Mouse (Mus musculus): Measurements from ENCODE around the gene Dalrd3. TPM values are rescaled to one million over a fixed set of nuclear protein-coding genes. Genes with fewer than 3 reads are reported as not detected.

Gene Dalrd3
- polyA plus RNA-seq, 1 experiment: not detected

- peak within 1 kb of the TSS; percentile 91 for H3K27ac ChIP-seq (ENCODE audit: insufficient read depth, low read depth, low read length)
- peaks cover 52% of the 10 kb centered on the region for H3K4me1 ChIP-seq (ENCODE audit: control insufficient read depth, insufficient read depth, low read length)
- 4% methylated on average over 51 of the region's 51 CpGs for WGBS
- peak within 1 kb of the TSS; percentile 90 for H3K4me3 ChIP-seq (ENCODE audit: insufficient read depth, low read depth, low read length)
- TF ChIP-seq CTCF (IDR thresholded peaks at IDR 0.05; ENCODE audit: insufficient read depth, low read depth, low read length) (no peak), POLR2A (IDR thresholded peaks at IDR 0.05; ENCODE audit: insufficient read depth, low read depth, low read length) (peak; percentile 81)
Observed at GRCm38 (mm10) chr9:108578545-108579343, 9.1 kb downstream of the Dalrd3 start, which contains the start of gene Wdr6. Gene Wdr6 (minus strand): TSS chr9:108578739.

DNA sequence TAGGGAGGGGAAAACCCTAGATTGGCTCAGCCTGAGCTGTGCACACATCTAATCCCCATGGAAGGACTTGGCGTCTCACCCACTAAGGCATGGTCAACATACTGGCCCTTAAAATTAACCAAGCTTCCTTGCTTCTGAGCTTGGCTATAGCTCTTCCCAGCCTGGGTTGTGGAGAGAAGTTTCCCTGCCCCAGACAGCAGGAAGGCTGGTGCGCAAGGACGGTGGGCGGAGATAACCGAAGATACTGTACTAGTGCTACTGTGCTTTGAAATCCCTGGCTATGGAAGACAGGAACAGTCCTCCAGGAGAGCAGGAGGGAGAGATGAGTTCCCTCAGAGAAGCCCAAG is 9.6 kb downstream of the Dalrd3 start:
- H3K27ac ChIP-seq (ENCODE audit: insufficient read depth, low read depth, low read length): peak overlapping the region; percentile 69
- H3K4me3 ChIP-seq (ENCODE audit: insufficient read depth, low read depth, low read length): peak overlapping the region; percentile 90; the same call in 1 of the 2 replicates
- TF ChIP-seq CTCF (IDR thresholded peaks at IDR 0.05; ENCODE audit: insufficient read depth, low read depth, low read length) (no peak), POLR2A (IDR thresholded peaks at IDR 0.05; ENCODE audit: insufficient read depth, low read depth, low read length) (no peak)
- 40% methylated on average over 5 of the region's 5 CpGs for WGBS
- H3K4me1 ChIP-seq (ENCODE audit: control insufficient read depth, insufficient read depth, low read length): peaks cover 46% of the 10 kb centered on the region

DNA sequence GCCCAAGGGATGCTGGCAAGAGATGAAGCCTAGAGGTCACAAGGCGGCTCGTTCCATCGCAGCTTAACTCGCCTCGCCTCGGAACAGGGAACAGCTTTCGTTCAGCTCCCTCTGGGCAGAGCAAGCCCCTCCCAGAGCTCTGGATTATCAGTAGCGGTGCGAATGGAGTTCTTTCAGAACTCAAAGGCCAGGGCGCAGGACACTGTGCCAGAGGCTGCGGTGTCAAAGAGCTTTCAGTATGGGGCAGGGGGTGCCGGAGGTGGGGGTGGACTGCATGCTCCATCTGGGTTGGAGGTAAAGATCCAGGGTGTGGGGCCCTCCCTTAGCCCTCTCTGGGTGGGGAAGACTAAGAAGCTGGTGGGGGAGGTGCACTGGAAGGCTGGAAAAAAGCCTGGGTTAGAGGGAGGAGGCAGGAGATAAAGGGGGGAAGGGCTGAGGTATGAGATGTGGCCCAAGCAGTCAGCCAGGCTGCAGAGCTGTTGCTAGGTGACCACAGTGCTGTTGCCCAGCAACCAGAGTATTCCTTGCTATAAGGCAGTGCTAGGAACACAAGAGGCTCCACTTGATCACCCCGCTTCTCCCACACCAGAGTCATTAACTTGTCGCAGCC is 18.0 kb downstream of the Dalrd3 start:
- 5% methylated on average over 14 of the region's 14 CpGs for WGBS
- peak overlapping the region; percentile 94 for H3K27ac ChIP-seq (ENCODE audit: insufficient read depth, low read depth, low read length)
- peaks cover 37% of the 10 kb centered on the region for H3K4me1 ChIP-seq (ENCODE audit: control insufficient read depth, insufficient read depth, low read length)
- H3K4me3 ChIP-seq (ENCODE audit: insufficient read depth, low read depth, low read length): peak overlapping the region; percentile 26; the same call in 1 of the 2 replicates
- TF ChIP-seq POLR2A (IDR thresholded peaks at IDR 0.05; ENCODE audit: insufficient read depth, low read depth, low read length) (no peak), CTCF (IDR thresholded peaks at IDR 0.05; ENCODE audit: insufficient read depth, low read depth, low read length) (peak; percentile 13; the same call in 1 of the 2 replicates)

DNA sequence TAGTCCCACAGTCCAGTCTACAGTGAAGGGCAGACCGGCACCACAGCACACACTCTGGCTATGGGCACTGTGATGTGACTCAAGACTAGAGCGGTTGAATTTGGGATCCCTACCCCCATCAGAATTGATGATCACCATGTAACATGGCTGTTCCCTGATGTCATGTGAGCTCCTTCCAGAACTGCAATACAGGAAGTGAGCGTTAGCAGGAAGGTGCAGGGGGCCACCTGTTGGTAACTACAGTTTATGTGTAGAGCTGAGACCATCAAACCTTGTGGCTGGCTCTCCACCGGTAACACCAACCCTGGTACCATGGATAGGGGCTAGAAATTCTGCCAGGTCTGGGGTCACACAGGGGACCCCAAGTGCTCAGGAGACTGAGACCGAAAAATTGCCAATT is 19.5 kb downstream of the Dalrd3 start:
- Histone ChIP-seq H3K27ac (ENCODE audit: insufficient read depth, low read depth, low read length) (peak overlapping the region; percentile 94), H3K4me3 (ENCODE audit: insufficient read depth, low read depth, low read length) (no peak overlapping the region), H3K4me1 (ENCODE audit: control insufficient read depth, insufficient read depth, low read length) (peaks cover 37% of the 10 kb centered on the region)
- TF ChIP-seq POLR2A (IDR thresholded peaks at IDR 0.05; ENCODE audit: insufficient read depth, low read depth, low read length) (no peak), CTCF (IDR thresholded peaks at IDR 0.05; ENCODE audit: insufficient read depth, low read depth, low read length) (no peak)
- WGBS: 53% methylated on average over 5 of the region's 5 CpGs

GRCm38 (mm10) chr9:108591462-108591861 is 21.8 kb downstream of the Dalrd3 start:
- peaks cover 38% of the 10 kb centered on the region for H3K4me1 ChIP-seq (ENCODE audit: control insufficient read depth, insufficient read depth, low read length)
- 68% methylated on average over 4 of the region's 4 CpGs for WGBS
- no peak overlapping the region for H3K27ac ChIP-seq (ENCODE audit: insufficient read depth, low read depth, low read length)
- H3K4me3 ChIP-seq (ENCODE audit: insufficient read depth, low read depth, low read length): no peak overlapping the region
- TF ChIP-seq CTCF (IDR thresholded peaks at IDR 0.05; ENCODE audit: insufficient read depth, low read depth, low read length) (no peak), POLR2A (IDR thresholded peaks at IDR 0.05; ENCODE audit: insufficient read depth, low read depth, low read length) (no peak)

DNA sequence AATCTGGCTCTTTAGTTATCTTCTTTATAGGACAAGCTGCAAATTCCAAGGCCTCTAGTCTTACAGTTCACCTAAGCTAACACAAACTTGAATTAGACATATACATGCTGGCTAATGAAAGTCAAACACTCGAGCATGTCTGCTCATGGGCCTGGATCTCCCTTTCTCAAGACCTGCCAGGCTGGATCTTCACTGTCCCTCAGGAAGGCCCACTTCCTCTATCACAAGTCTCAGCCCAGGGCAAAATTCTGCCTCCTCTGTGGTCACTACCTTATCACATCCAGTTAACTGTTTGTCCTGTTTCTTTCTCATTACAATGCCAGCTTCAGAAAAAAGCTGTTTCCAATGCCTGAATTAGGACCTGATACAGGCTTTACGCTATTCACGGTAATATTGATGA is 24.7 kb downstream of the Dalrd3 start:
- Histone ChIP-seq H3K27ac (ENCODE audit: insufficient read depth, low read depth, low read length) (no peak overlapping the region), H3K4me3 (ENCODE audit: insufficient read depth, low read depth, low read length) (no peak overlapping the region), H3K4me1 (ENCODE audit: control insufficient read depth, insufficient read depth, low read length) (peaks cover 12% of the 10 kb centered on the region)
- TF ChIP-seq POLR2A (IDR thresholded peaks at IDR 0.05; ENCODE audit: insufficient read depth, low read depth, low read length) (no peak), CTCF (IDR thresholded peaks at IDR 0.05; ENCODE audit: insufficient read depth, low read depth, low read length) (no peak)
- 83% methylated on average over 3 of the region's 3 CpGs for WGBS

DNA sequence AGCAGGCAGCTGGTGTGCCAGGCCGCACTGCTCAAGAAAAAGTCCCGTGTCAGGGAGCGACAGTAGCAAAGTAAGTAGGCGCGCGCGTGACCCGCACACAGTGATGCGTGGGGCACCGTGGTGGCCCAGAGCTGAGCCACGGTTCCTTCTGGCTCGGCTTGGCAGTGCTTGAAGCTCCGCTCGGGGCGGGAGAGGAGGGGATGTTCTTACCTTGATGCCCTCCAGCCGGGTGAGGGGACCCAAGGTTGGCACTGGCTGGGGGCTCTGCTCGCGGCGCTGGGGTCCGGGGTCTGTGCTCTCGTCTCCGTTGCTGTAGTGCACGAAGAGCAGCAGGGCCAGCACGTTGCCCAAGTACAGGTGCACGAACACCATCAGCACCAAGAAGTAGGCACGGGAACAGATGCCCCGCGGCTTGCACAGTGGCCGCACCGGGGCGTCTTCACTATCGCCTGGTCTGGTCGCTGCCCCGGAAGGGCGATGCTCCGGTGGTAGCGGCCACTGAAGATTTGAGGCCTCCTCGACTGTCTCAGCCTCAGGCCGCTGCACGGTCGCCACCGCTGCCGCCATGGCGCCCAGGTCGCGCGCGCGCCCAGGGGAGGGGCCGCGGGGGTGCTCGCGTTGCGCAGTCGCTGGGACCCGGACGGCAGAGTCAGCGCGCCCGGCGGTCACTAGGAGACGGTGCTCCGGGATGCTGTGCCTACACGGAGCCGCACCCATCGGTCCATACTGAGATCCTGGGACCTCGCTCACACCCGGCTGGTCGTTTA is 27.5 kb downstream of the Dalrd3 start, which contains the start of gene P4htm:
Gene P4htm, minus strand, starts transcription at position 670 of the 767 bp plus-strand sequence.
- peak within 1 kb of the TSS; percentile 65 for H3K4me3 ChIP-seq (ENCODE audit: insufficient read depth, low read depth, low read length)
- 0 out of 2 replicates have a peak, but pooled peaks cover 2% of the 10 kb centered on the region for H3K4me1 ChIP-seq (ENCODE audit: control insufficient read depth, insufficient read depth, low read length)
- TF ChIP-seq POLR2A (IDR thresholded peaks at IDR 0.05; ENCODE audit: insufficient read depth, low read depth, low read length) (peak; percentile 78), CTCF (IDR thresholded peaks at IDR 0.05; ENCODE audit: insufficient read depth, low read depth, low read length) (no peak)
- under 1% methylated on average over 69 of the region's 69 CpGs for WGBS
- peak within 1 kb of the TSS; percentile 76 for H3K27ac ChIP-seq (ENCODE audit: insufficient read depth, low read depth, low read length)

- Histone ChIP-seq H3K27ac (ENCODE audit: insufficient read depth, low read depth, low read length) (no peak overlapping the region), H3K4me1 (ENCODE audit: control insufficient read depth, insufficient read depth, low read length) (0 out of 2 replicates have a peak, but pooled peaks cover 2% of the 10 kb centered on the region), H3K4me3 (ENCODE audit: insufficient read depth, low read depth, low read length) (no peak overlapping the region)
- 75% methylated on average over 4 of the region's 4 CpGs for whole genome bisulfite sequencing
- TF ChIP-seq CTCF (IDR thresholded peaks at IDR 0.05; ENCODE audit: insufficient read depth, low read depth, low read length) (no peak), POLR2A (IDR thresholded peaks at IDR 0.05; ENCODE audit: insufficient read depth, low read depth, low read length) (no peak)
Observed at GRCm38 (mm10) chr9:108599021-108599566, 29.4 kb downstream of the Dalrd3 start.
